16 mouse cellular contexts compared by ENCODE assay signal in the genomic region with DNA sequence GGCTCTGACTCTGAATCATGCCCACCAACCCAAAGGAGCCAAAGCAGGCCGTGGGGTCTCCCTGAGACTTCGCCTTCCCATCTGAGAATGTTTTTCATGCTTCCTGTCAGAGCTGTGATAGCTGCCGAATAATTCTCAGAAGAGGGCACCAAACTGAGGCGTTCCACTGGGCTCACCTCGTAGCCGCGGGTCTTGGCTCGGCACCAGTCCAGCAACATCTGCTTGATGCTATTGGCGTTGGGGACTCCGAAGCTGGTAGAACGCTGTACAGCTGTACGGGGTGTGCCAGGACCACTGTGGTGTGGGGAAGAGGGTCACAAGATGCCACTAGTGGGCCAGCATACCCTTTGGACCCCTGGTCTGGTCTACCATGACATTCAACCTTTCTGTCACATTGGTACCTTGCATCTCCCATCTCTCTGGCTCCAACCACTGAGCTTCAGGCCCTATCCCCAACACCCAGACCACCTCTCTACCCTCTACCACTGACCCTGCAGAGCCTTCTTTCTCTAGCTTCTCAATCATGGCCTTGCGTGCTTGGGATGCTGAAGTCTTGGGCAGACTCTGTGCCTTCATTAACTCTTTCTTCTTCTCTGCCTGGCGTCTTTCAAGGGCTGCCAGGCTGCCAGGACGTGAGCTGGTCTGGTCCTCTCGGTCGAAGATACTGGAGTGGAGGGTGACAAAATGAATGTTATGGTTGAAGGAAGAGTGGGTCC.
"Had no signal": no experiment of that assay in that cellular context is flagged by ENCODE, and none has a peak within 500 bp of the region (broad histone marks: within the 10 kb centered on the region; RNA-seq: fewer than 3 reads in every experiment).

No protein-coding gene starts in this region.

- H3K27me3 ChIP-seq: lung, embryonic 15.5 days had no signal

- H3K4me3 ChIP-seq: limb, embryonic 10.5 days; limb, embryonic 13.5 days; liver, embryonic 12.5 days; liver, embryonic 15.5 days; lung, embryonic 15.5 days; megakaryocyte, embryonic 14.5 days; midbrain, embryonic 10.5 days; midbrain, embryonic 13.5 days had no signal

- DNase-seq: kidney, postnatal 14 days; kidney, postnatal 4 days; liver; lung, adult 18-20 months; lung, postnatal 10 days; lung, postnatal 36 days; thymus, adult 18-20 months; thymus, postnatal 36 days had no signal

- H3K27ac ChIP-seq: limb, embryonic 10.5 days; limb, embryonic 13.5 days; liver, embryonic 12.5 days; liver, embryonic 15.5 days; lung, embryonic 15.5 days; midbrain, embryonic 10.5 days; midbrain, embryonic 13.5 days had no signal
